Mouse (Mus musculus): ENCODE data around the gene Cuedc1.

GRCm38 (mm10) chr11:88123731-88124130 is 25.9 kb downstream of the Cuedc1 start:
- TF ChIP-seq POLR2A (IDR thresholded peaks at IDR 0.05; ENCODE audit: borderline replicate concordance, insufficient read depth, low read length) (no peak), CTCF (IDR thresholded peaks at IDR 0.05; ENCODE audit: borderline replicate concordance, insufficient read depth, low read depth, low read length) (no peak)
